Mouse (Mus musculus): ENCODE results near the gene Bud23.

GRCm38 (mm10) chr5:135021814-135022213, 42.9 kb downstream of the Bud23 start:
- TF ChIP-seq ETS1 (IDR thresholded peaks at IDR 0.05; ENCODE audit: low read depth, low read length) (no peak), CTCF (IDR thresholded peaks at IDR 0.05 in 2 of 3, conservative IDR thresholded peaks at IDR 0.05 in 1 of 3; ENCODE audit: control insufficient read depth in 1 of 3, insufficient read depth in 1 of 3, low read depth in 2 of 3, low read length in 3 of 3, poor library complexity in 1 of 3, severe bottlenecking in 1 of 3) (no peak), TBP (IDR thresholded peaks at IDR 0.05; ENCODE audit: low read depth, low read length) (no peak), MAX (IDR thresholded peaks at IDR 0.05; ENCODE audit: low read length) (no peak), RCOR1 (IDR thresholded peaks at IDR 0.05; ENCODE audit: low read depth, low read length) (no peak), CHD2 (IDR thresholded peaks at IDR 0.05; ENCODE audit: low read length) (no peak)
